Mouse (Mus musculus): ENCODE measurements around the gene Hbb-bt. TPM values are rescaled to one million over a fixed set of nuclear protein-coding genes. Genes with fewer than 3 reads are reported as not detected.
"Not testable (repeated sequence)": the region's sequence is repeated elsewhere in the genome, so short reads cannot be mapped to it uniquely, and the experiment has no call there.

Hbb-bt gene
- polyA plus RNA-seq, 1 experiment from 2014 or later, result 2,578 TPM

DNA sequence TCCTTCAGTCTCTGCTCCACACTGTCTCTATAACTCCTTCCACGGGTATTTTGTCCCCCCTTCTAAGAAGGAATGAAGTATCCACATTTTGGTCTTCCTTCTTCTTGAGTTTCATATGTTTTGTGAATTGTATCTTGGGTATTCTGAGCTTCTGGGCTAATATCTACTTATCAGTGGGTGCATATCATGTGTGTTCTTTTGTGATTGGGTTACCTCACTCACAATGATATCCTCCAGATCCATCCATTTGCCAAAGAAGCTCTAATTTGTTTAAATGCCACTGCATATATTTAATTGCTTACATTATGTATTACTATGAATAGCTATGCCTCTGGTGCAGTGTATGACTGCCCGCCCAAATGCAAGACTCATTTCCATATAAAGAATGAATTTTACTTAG, 5.7 kb downstream of the Hbb-bt start:
- H3K9ac ChIP-seq; H3K4me1 ChIP-seq; H3K4me2 ChIP-seq (replicated peaks); H3K9me3 ChIP-seq (replicated peaks); H3K36me3 ChIP-seq; H3K27me3 ChIP-seq; H3K4me3 ChIP-seq (replicated peaks); H3K27ac ChIP-seq (replicated peaks); ATAC-seq (ENCODE audit: insufficient number of reproducible peaks, low FRiP score, low TSS enrichment, low read depth): not testable (repeated sequence)
- 75% methylated on average over 2 of the region's 2 CpGs for WGBS

GRCm38 (mm10) chr7:103806856-103807255, 6.9 kb downstream of the Hbb-bt start:
- Histone ChIP-seq H3K27ac (replicated peaks) (no peak overlapping the region), H3K27me3 (no peaks in the 10 kb centered on the region), H3K9me3 (replicated peaks) (no peaks in the 10 kb centered on the region), H3K4me2 (replicated peaks) (no peak overlapping the region), H3K9ac (no peak overlapping the region), H3K36me3 (no peaks in the 10 kb centered on the region), H3K4me1 (no peaks in the 10 kb centered on the region), H3K4me3 (replicated peaks) (no peak overlapping the region)
- ATAC-seq (ENCODE audit: insufficient number of reproducible peaks, low FRiP score, low TSS enrichment, low read depth), result no peak
- 52% methylated on average over 1 of the region's 1 CpGs for WGBS

- no peak for ATAC-seq (ENCODE audit: insufficient number of reproducible peaks, low FRiP score, low TSS enrichment, low read depth)
- H3K4me1 ChIP-seq, result no peaks in the 10 kb centered on the region
- 21% methylated on average over 4 of the region's 4 CpGs for WGBS
- H3K27me3 ChIP-seq, result no peaks in the 10 kb centered on the region
- H3K4me2 ChIP-seq (replicated peaks), result no peak overlapping the region
- no peaks in the 10 kb centered on the region for H3K36me3 ChIP-seq
- H3K27ac ChIP-seq (replicated peaks), result no peak overlapping the region
- H3K9ac ChIP-seq, result no peak overlapping the region
- H3K9me3 ChIP-seq (replicated peaks), result no peaks in the 10 kb centered on the region
- no peak overlapping the region for H3K4me3 ChIP-seq (replicated peaks)
Observed at GRCm38 (mm10) chr7:103792669-103793388, 21.0 kb downstream of the Hbb-bt start.

GRCm38 (mm10) chr7:103791721-103792120, 22.1 kb downstream of the Hbb-bt start, which contains the start of gene Olfr67:
Gene Olfr67 (minus strand): TSS chr7:103791821.
- H3K27ac ChIP-seq (replicated peaks), result no peak within 1 kb of the TSS
- 67% methylated on average over 3 of the region's 3 CpGs for WGBS
- H3K27me3 ChIP-seq, result no peaks in the 10 kb centered on the region
- no peak within 1 kb of the TSS for H3K9ac ChIP-seq
- H3K4me1 ChIP-seq, result no peaks in the 10 kb centered on the region
- no peak within 1 kb of the TSS for H3K4me3 ChIP-seq (replicated peaks)
- H3K36me3 ChIP-seq, result no peaks in the 10 kb centered on the region
- no peaks in the 10 kb centered on the region for H3K9me3 ChIP-seq (replicated peaks)
- no peak within 1 kb of the TSS for H3K4me2 ChIP-seq (replicated peaks)
- no peak for ATAC-seq (ENCODE audit: insufficient number of reproducible peaks, low FRiP score, low TSS enrichment, low read depth)

DNA sequence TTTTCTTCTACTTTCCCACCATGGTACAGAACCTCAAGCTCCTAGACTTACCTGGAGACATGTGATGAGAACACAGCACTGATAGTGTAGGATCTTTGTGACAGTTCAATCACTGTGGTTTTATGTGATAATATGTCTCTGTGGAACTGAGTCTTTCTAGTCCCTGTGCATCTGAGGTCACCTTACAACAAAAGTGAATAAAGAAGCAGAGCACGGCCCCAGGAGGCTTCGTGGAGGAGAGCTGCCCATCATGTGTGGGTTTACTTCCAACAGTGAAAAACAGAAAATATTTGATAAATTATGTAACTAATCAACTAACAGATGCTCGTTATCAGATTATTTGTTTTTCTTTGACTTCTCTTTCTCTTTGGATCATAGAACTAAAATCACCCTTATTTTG, 34.2 kb downstream of the Hbb-bt start, which contains the start of gene Olfr68:
Olfr68 (minus strand) TSS at position 101 of the 400 bp plus-strand sequence.
- Histone ChIP-seq H3K9ac (no peak within 1 kb of the TSS), H3K27ac (replicated peaks) (no peak within 1 kb of the TSS), H3K27me3 (no peaks in the 10 kb centered on the region), H3K4me2 (replicated peaks) (no peak within 1 kb of the TSS), H3K4me1 (no peaks in the 10 kb centered on the region), H3K4me3 (replicated peaks) (no peak within 1 kb of the TSS), H3K36me3 (no peaks in the 10 kb centered on the region), H3K9me3 (replicated peaks) (no peaks in the 10 kb centered on the region)
- 74% methylated on average over 3 of the region's 3 CpGs for WGBS
- ATAC-seq (ENCODE audit: insufficient number of reproducible peaks, low FRiP score, low TSS enrichment, low read depth), result no peak

- H3K4me1 ChIP-seq; H3K4me2 ChIP-seq (replicated peaks); H3K9me3 ChIP-seq (replicated peaks); H3K4me3 ChIP-seq (replicated peaks); H3K36me3 ChIP-seq; ATAC-seq (ENCODE audit: insufficient number of reproducible peaks, low FRiP score, low TSS enrichment, low read depth); H3K27ac ChIP-seq (replicated peaks); H3K9ac ChIP-seq; H3K27me3 ChIP-seq: not testable (repeated sequence)
- WGBS, result 82% methylated on average over 4 of the region's 4 CpGs
Observed at GRCm38 (mm10) chr7:103777652-103778051, 36.1 kb downstream of the Hbb-bt start.

GRCm38 (mm10) chr7:103771494-103771893, 42.3 kb downstream of the Hbb-bt start, which contains the start of gene Olfr69:
Gene Olfr69 (minus strand): TSS chr7:103771594.
- H3K4me3 ChIP-seq (replicated peaks), result no peak within 1 kb of the TSS
- no peaks in the 10 kb centered on the region for H3K4me1 ChIP-seq
- WGBS, result 62% methylated on average over 2 of the region's 2 CpGs
- H3K4me2 ChIP-seq (replicated peaks), result no peak within 1 kb of the TSS
- no peaks in the 10 kb centered on the region for H3K36me3 ChIP-seq
- no peak within 1 kb of the TSS for H3K27ac ChIP-seq (replicated peaks)
- H3K27me3 ChIP-seq, result no peaks in the 10 kb centered on the region
- H3K9ac ChIP-seq, result no peak within 1 kb of the TSS
- no peaks in the 10 kb centered on the region for H3K9me3 ChIP-seq (replicated peaks)
- no peak for ATAC-seq (ENCODE audit: insufficient number of reproducible peaks, low FRiP score, low TSS enrichment, low read depth)

GRCm38 (mm10) chr7:103767687-103768086, 46.1 kb downstream of the Hbb-bt start:
- not testable (repeated sequence) for H3K9ac ChIP-seq; H3K4me3 ChIP-seq (replicated peaks); ATAC-seq (ENCODE audit: insufficient number of reproducible peaks, low FRiP score, low TSS enrichment, low read depth); H3K27ac ChIP-seq (replicated peaks); H3K36me3 ChIP-seq; H3K4me2 ChIP-seq (replicated peaks); H3K27me3 ChIP-seq; H3K4me1 ChIP-seq; H3K9me3 ChIP-seq (replicated peaks)
- 85% methylated on average over 6 of the region's 6 CpGs for WGBS

Other genes starting within 250 kb of the Hbb-bt start
- gene Olfr616, start 244.9 kb downstream of the Hbb-bt start, polyA plus RNA-seq (2015; fragmentation: Nextera tagmentation; extraction: Ambion mirVana), result 0.11 TPM in 2 replicates
- gene Olfr617, start 240.9 kb downstream of the Hbb-bt start, polyA plus RNA-seq (2015; fragmentation: Nextera tagmentation; extraction: Ambion mirVana), result not detected in 2 replicates
- gene Olfr618, start 223.9 kb downstream of the Hbb-bt start, polyA plus RNA-seq (2015; fragmentation: Nextera tagmentation; extraction: Ambion mirVana), result 0.07 TPM in 1 of 2 replicates, not detected in the other
- gene Olfr619, start 213.4 kb downstream of the Hbb-bt start, polyA plus RNA-seq (2015; fragmentation: Nextera tagmentation; extraction: Ambion mirVana), result 0.20 TPM in 1 of 2 replicates, not detected in the other
- gene Olfr620, start 201.5 kb downstream of the Hbb-bt start, polyA plus RNA-seq (2015; fragmentation: Nextera tagmentation; extraction: Ambion mirVana), result 0.21 and 0.24 TPM in 2 replicates
- 0.29 and 0.68 TPM in 2 replicates for gene Olfr622, start 171.3 kb downstream of the Hbb-bt start, polyA plus RNA-seq (2015; fragmentation: Nextera tagmentation; extraction: Ambion mirVana)
- not detected in 2 replicates for gene Olfr623, start 150.3 kb downstream of the Hbb-bt start, polyA plus RNA-seq (2015; fragmentation: Nextera tagmentation; extraction: Ambion mirVana)
- gene Olfr624, start 142.8 kb downstream of the Hbb-bt start, polyA plus RNA-seq (2015; fragmentation: Nextera tagmentation; extraction: Ambion mirVana), result 0.04 and 0.07 TPM in 2 replicates
- gene Olfr625-ps1, start 131.3 kb downstream of the Hbb-bt start, polyA plus RNA-seq (2015; fragmentation: Nextera tagmentation; extraction: Ambion mirVana), result not detected in 2 replicates
- gene Olfr243, start 99.3 kb downstream of the Hbb-bt start, polyA plus RNA-seq (2015; fragmentation: Nextera tagmentation; extraction: Ambion mirVana), result 0.17 TPM in 1 of 2 replicates, not detected in the other
- not detected in 2 replicates for gene Olfr628, start 83.6 kb downstream of the Hbb-bt start, polyA plus RNA-seq (2015; fragmentation: Nextera tagmentation; extraction: Ambion mirVana)
- gene Olfr629, start 69.1 kb downstream of the Hbb-bt start, polyA plus RNA-seq (2015; fragmentation: Nextera tagmentation; extraction: Ambion mirVana), result 0.09 TPM in 1 of 2 replicates, not detected in the other
- gene Olfr630, start 56.7 kb downstream of the Hbb-bt start, polyA plus RNA-seq (2015; fragmentation: Nextera tagmentation; extraction: Ambion mirVana), result not detected in 2 replicates
- 0.25 and 0.43 TPM in 2 replicates for gene Olfr69, start 42.4 kb downstream of the Hbb-bt start, polyA plus RNA-seq (2015; fragmentation: Nextera tagmentation; extraction: Ambion mirVana)
- 0.12 TPM in 1 of 2 replicates, not detected in the other for gene Olfr68, start 34.3 kb downstream of the Hbb-bt start, polyA plus RNA-seq (2015; fragmentation: Nextera tagmentation; extraction: Ambion mirVana)
- gene Olfr67, start 22.2 kb downstream of the Hbb-bt start, polyA plus RNA-seq (2015; fragmentation: Nextera tagmentation; extraction: Ambion mirVana), result not detected in 2 replicates
- gene Hbb-bs, start 14.1 kb upstream of the Hbb-bt start, polyA plus RNA-seq (2015; fragmentation: Nextera tagmentation; extraction: Ambion mirVana), result 7,493 and 10,028 TPM in 2 replicates
- not detected in 2 replicates for gene Hbb-bh2, start 26.5 kb upstream of the Hbb-bt start, polyA plus RNA-seq (2015; fragmentation: Nextera tagmentation; extraction: Ambion mirVana)
- 3.0 and 4.7 TPM in 2 replicates for gene Hbb-bh1, start 29.2 kb upstream of the Hbb-bt start, polyA plus RNA-seq (2015; fragmentation: Nextera tagmentation; extraction: Ambion mirVana)
- gene Hbb-y, start 39.2 kb upstream of the Hbb-bt start, polyA plus RNA-seq (2015; fragmentation: Nextera tagmentation; extraction: Ambion mirVana), result 296 and 441 TPM in 2 replicates
- not detected in 2 replicates for gene Olfr66, start 72.3 kb upstream of the Hbb-bt start, polyA plus RNA-seq (2015; fragmentation: Nextera tagmentation; extraction: Ambion mirVana)
- 0.04 and 0.11 TPM in 2 replicates for gene Olfr64, start 80.5 kb upstream of the Hbb-bt start, polyA plus RNA-seq (2015; fragmentation: Nextera tagmentation; extraction: Ambion mirVana)
- gene Olfr65, start 89.5 kb upstream of the Hbb-bt start, polyA plus RNA-seq (2015; fragmentation: Nextera tagmentation; extraction: Ambion mirVana), result 0.34 and 0.51 TPM in 2 replicates
- not detected in 2 replicates for gene Olfr631, start 114.8 kb upstream of the Hbb-bt start, polyA plus RNA-seq (2015; fragmentation: Nextera tagmentation; extraction: Ambion mirVana)
- gene Olfr632, start 120.4 kb upstream of the Hbb-bt start, polyA plus RNA-seq (2015; fragmentation: Nextera tagmentation; extraction: Ambion mirVana), result not detected in 2 replicates
- not detected in 2 replicates for gene Olfr633, start 130.4 kb upstream of the Hbb-bt start, polyA plus RNA-seq (2015; fragmentation: Nextera tagmentation; extraction: Ambion mirVana)
- 0.07 TPM in 2 replicates for gene Olfr635, start 157.2 kb upstream of the Hbb-bt start, polyA plus RNA-seq (2015; fragmentation: Nextera tagmentation; extraction: Ambion mirVana)
- gene Olfr638, start 184.8 kb upstream of the Hbb-bt start, polyA plus RNA-seq (2015; fragmentation: Nextera tagmentation; extraction: Ambion mirVana), result not detected in 2 replicates
- 0.05 TPM in 2 replicates for gene Olfr639, start 203.3 kb upstream of the Hbb-bt start, polyA plus RNA-seq (2015; fragmentation: Nextera tagmentation; extraction: Ambion mirVana)
- gene Olfr640, start 211.6 kb upstream of the Hbb-bt start, polyA plus RNA-seq (2015; fragmentation: Nextera tagmentation; extraction: Ambion mirVana), result 0.45 and 0.84 TPM in 2 replicates
- 0.12 and 0.23 TPM in 2 replicates for gene Olfr641, start 221.4 kb upstream of the Hbb-bt start, polyA plus RNA-seq (2015; fragmentation: Nextera tagmentation; extraction: Ambion mirVana)
- gene Olfr642, start 238.7 kb upstream of the Hbb-bt start, polyA plus RNA-seq (2015; fragmentation: Nextera tagmentation; extraction: Ambion mirVana), result 0.08 TPM in 1 of 2 replicates, not detected in the other
- 0.03 and 0.12 TPM in 2 replicates for gene 4930516K23Rik, start 247.4 kb upstream of the Hbb-bt start, polyA plus RNA-seq (2015; fragmentation: Nextera tagmentation; extraction: Ambion mirVana)